Mouse (Mus musculus) erythroblast, adult 5-6 weeks (primary cell): ENCODE data around the gene Psmg4. TPM values are rescaled to one million over a fixed set of nuclear protein-coding genes. Genes with fewer than 3 reads are reported as not detected.

Source experiments
- ATAC-seq: replicated peaks from 2 replicates; pipeline ENCODE4 v1.8.0; 2016; ENCODE audit warnings: moderate number of reproducible peaks, mild to moderate bottlenecking, moderate TSS enrichment, inconsistent platforms; ENCODE audit not compliant: poor library complexity, low FRiP score, severe bottlenecking
- total RNA-seq, 2 experiments: library from RNA; stranded (forward) in 1 of 2; stranded (reverse) in 1 of 2; fragments of 150-400 nt in 1 of 2; fragments of 200-764, 138-1000 nt in 1 of 2; gene quantifications; 2 replicates each; pipeline versions ENCODE4 v1.2.3 to v1.2.4; 2015 to 2017; ENCODE audit warnings: low replicate concordance in 2 of 2

Gene Psmg4
- total RNA-seq, 2 experiments from 2014 or later = 10.4 to 14.7 TPM

- ATAC-seq = no peak
These were observed 15.8 kb upstream of the Psmg4 start for GRCm38 (mm10) chr13:34146916-34147315.

GRCm38 (mm10) chr13:34148181-34148580, 14.6 kb upstream of the Psmg4 start:
- ATAC-seq = no peak

DNA sequence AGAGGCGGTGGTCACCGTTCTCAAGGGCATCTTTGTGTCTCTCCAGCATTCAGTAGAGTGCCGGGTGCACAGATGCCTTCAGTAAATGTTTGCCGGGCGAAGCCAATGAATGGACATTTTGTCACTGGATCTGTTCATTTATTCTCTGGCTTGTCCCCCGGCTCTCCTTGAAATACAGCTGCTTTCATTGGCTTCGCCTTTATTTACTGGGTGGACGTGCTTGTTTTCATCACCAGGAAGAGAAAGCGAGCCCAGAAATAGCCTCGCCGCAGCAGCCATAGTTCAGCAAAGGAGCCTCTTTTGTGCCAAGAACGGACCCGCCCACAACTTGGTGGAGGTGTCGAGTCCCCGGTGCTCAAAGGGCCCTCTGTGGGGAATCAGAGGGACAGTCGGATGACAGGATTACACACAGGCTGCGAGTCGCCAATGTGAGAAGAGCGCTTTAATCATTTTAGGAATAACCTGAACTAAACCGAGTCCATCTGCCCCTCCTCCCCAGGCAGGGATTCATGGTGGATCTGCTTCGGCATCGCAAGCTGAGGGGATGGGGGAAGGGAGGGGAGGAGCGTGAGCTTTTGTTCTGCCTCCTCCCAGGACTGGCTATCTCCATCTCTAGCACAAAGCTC, 13.9 kb upstream of the Psmg4 start:
- no peak for ATAC-seq

GRCm38 (mm10) chr13:34149463-34150176, 13.1 kb upstream of the Psmg4 start:
- ATAC-seq = no peak

DNA sequence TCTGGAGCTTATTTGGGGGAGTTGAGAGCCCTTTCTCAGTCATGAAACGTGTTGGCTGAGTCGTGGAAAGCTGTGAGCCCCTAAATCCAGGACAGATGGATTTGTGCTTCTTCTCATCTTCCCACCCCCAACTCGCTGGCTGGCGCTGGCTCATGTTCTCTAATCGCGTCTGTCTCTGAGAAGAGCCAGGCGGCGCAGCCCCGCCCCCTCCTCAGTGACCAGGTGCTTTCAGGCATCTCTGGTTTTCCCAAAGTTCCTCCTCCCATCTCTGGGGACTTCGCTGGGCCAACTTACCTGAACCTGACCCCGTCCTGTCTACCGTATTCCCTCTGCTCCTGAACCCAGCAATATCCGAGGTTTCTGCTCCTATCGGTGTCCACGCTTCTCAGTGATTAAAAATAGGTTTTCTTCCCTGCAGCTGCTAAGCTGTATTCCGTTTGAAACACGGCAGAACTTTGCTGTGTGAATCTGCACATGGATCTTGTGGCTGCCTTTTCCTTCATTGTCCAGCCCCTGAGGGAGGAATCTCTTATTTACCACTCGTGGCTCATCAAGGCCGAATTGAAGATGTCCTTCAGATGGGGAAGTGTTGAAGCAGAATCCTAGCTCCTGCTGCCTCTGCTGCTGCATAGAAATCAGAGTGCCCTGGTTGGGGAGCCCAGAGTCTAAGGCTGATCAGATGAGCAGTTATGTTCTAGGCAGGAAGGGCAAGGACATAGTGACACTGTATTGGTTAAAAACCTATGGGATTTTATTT, 12.3 kb upstream of the Psmg4 start:
- no peak for ATAC-seq

DNA sequence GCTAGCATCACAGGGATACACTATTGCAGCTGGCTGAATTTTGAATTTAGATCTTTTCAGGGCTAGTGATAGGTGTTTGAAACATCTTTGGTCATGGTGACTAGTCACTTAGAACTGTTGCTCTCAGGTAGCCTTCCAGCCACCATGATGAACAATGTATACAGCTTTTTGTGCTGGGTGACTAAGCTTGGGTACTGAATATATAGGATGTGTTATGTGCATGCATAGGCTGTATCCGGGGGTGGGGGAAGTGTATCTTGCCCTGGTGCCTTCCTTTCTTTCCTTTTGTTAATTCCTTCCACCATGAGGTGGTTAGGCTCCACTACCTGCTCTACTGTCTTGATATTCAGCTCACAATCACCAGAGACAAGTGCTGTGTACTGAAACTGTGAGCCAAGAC, 11.3 kb upstream of the Psmg4 start:
- ATAC-seq = no peak

GRCm38 (mm10) chr13:34152695-34153094, 10.1 kb upstream of the Psmg4 start:
- no peak for ATAC-seq

DNA sequence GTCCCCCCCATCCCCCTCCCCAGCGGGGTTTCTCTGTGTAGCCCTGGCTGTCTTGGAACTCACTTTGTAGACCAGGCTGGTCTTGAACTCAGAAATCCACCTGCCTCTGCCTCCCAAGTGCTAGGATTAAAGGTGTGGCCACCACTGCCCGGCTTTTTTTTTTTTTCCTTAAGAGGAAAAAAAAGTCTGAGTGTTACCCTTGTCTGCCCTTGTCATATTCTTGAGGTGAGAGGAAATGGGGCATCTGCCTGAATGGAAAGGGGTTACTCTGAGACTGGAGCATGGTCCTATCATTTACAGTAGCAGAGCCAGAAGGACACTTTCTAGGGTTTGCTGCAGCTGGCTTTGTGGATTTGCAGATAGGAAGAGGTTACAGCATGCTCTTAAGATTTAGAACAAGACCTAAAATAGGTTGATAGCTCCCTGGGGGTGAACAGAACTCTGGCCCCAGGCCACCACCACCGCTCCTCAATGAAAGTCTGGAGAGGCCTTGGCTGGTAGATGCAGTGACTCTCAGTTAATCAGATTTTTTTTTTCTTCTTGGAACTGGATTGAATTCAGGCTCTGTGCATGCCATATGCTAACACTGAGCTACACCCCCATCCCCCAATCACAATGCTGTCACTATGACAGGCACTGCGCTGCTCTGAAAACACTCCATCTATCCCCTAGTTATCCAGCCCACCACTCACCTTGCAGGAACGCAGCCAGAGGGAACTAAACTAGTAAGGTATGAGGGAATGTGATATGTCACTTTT, 9.3 kb upstream of the Psmg4 start:
- no peak for ATAC-seq

GRCm38 (mm10) chr13:34154217-34154930, 8.4 kb upstream of the Psmg4 start:
- ATAC-seq = peak; percentile 64

DNA sequence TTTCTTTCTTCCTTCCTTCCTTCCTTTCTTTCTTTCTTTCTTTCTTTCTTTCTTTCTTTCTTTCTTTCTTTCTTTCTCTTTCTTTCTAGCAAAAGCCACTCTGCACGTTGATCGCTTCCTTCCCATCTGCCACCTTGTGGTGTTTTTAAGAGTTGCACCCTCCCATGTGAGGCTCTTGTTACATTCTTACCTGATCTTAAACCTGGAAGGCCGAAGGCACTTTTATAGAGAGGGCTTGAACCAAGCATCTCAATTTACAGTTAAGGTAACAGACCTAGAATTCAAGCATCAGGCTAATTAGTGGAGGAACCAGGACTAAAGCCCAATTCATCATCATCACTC, 7.9 kb upstream of the Psmg4 start:
- ATAC-seq = peak; percentile 63

DNA sequence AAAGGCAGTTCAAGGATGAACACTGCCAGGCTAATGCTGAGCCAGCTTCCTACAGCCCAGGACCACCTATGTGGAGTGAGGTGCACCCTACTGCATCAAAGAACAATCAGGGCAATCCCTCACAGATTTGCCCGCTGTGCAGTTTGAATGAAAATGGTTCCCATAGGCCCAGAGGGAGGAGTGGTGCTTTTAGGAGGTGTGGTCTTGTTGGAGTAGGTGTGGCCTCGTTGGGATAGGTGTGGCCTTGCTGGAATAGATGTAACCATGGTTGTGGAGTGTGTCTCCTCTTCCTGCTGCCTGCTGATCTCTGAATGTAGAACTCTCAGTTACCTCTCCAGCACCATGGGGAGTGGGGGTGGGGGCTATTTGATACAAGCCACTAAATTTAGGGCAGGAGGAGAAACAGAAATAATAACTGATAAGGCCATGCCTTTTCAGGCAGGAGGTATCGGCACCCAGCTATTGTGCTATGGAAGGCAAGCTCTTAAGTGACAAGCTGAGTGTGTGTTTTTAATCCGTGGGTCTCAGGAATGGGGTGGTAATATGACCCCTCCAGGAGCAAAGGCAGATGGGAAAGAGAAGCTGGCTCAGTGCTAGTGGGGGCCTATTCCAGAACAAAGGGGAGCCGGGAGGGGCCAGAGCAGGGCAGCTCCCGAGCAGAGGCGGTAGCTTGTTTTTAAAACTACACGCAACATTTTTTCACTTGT, 6.5 kb upstream of the Psmg4 start:
- ATAC-seq = peak; percentile 36; the same call in 1 of the 2 replicates

DNA sequence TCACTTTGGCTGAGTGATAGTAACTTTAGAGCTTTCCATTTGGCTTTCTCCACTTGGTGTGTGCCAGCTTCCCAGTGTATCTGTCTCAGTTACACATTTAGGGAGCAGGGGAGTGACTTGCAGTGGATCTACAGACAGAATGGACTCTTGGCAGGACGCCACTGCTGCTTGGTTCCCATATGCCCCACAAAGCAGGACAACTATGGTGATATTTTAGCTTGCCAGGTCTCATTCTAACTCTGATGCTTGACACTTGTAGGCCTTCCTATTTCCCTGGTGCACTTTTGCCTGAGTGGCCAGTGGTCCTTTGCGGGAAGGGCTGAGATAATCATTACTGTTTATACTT, 6.0 kb upstream of the Psmg4 start:
- no peak for ATAC-seq

DNA sequence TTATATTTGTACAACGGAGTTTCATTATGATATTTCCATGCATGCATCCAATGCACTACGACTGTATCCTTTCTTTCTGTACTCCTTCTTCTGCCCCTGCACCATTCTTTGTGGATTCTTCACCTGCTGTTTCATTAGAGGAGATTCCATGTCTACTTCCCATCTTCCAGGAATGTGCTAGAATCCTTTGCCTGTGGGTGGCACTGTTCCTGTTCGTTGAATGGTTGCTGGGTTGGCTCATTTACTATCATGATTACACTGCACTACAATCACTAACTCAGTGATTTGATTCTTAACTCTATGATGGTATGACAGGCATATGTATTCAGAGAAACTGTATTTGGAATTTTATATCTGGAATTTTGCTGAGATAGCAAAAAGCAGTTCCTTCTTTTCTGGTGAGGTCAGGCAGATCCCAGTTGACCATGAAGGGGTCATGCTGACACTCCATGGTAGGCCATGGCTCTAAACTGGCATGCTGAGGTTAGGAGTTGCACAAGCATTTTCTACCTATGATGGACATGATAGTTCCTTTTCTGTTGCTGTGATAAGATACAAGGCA, 5.1 kb upstream of the Psmg4 start:
- no peak for ATAC-seq

- no peak for ATAC-seq
These were observed 2.8 kb upstream of the Psmg4 start for GRCm38 (mm10) chr13:34159926-34160325.

- ATAC-seq = no peak
These were observed 676 bp downstream of the Psmg4 start for GRCm38 (mm10) chr13:34163304-34163975.

- ATAC-seq = no peak
These were observed 11.3 kb downstream of the Psmg4 start for GRCm38 (mm10) chr13:34174025-34174424.

- no peak for ATAC-seq
These were observed 18.9 kb downstream of the Psmg4 start for GRCm38 (mm10) chr13:34181624-34182023.

GRCm38 (mm10) chr13:34185371-34185770, 22.6 kb downstream of the Psmg4 start:
- no peak for ATAC-seq
